Mouse (Mus musculus) urinary bladder, postnatal 36 days (tissue): ENCODE measurements around the gene Hist1h2af.
"Not testable (repeated sequence)": the region's sequence is repeated elsewhere in the genome, so short reads cannot be mapped to it uniquely, and the experiment has no call there.

Experiments
- DNase-seq, 2 experiments: peaks; one replicate each; pipeline ENCODE4 v3.0.0; 2022; ENCODE audit warnings: low spot score in 2 of 2, mixed read lengths in 1 of 2

Gene Hist1h2af

GRCm38 (mm10) chr13:23535137-23536075 is 1.7 kb downstream of the Hist1h2af start, which contains the start of gene Hist1h3g:
Gene Hist1h3g, plus strand, starts transcription at chr13:23535422.
- peak; percentile 77 to 81 for DNase-seq

- DNase-seq = no peak
Observed at GRCm38 (mm10) chr13:23536076-23536822, 2.5 kb downstream of the Hist1h2af start.

GRCm38 (mm10) chr13:23537006-23537710 is 3.5 kb downstream of the Hist1h2af start:
- DNase-seq = no peak

GRCm38 (mm10) chr13:23538249-23538648 is 4.5 kb downstream of the Hist1h2af start:
- no peak for DNase-seq

GRCm38 (mm10) chr13:23539821-23540220 is 6.1 kb downstream of the Hist1h2af start:
- not testable (repeated sequence) for DNase-seq

- DNase-seq = no peak
Observed at GRCm38 (mm10) chr13:23541497-23541896, 7.8 kb downstream of the Hist1h2af start.

GRCm38 (mm10) chr13:23542225-23542980 is 8.7 kb downstream of the Hist1h2af start:
- not testable (repeated sequence) for DNase-seq

- DNase-seq = peak; percentile 45 to 57
Observed at GRCm38 (mm10) chr13:23542999-23543607, 9.4 kb downstream of the Hist1h2af start, which contains the start of gene Hist1h2bh. Gene Hist1h2bh, minus strand, starts transcription at chr13:23543392.

GRCm38 (mm10) chr13:23543965-23544786 is 10.5 kb downstream of the Hist1h2af start, which contains the start of gene Hist1h3f:
Gene Hist1h3f, plus strand, starts transcription at chr13:23544052.
- peak; percentile 61 to 63 for DNase-seq

- DNase-seq = not testable (repeated sequence)
Observed at GRCm38 (mm10) chr13:23544787-23545120, 11.0 kb downstream of the Hist1h2af start.

GRCm38 (mm10) chr13:23546694-23547093 is 13.0 kb downstream of the Hist1h2af start:
- DNase-seq = no peak

GRCm38 (mm10) chr13:23550761-23551145 is 17.0 kb downstream of the Hist1h2af start:
- DNase-seq = no peak

- peak; percentile 84 for DNase-seq
Observed at GRCm38 (mm10) chr13:23551146-23551834, 17.6 kb downstream of the Hist1h2af start, which contains the start of gene Hist1h4f. Gene Hist1h4f, minus strand, starts transcription at chr13:23551648.

GRCm38 (mm10) chr13:23551931-23552914 is 18.5 kb downstream of the Hist1h2af start:
- no peak for DNase-seq

GRCm38 (mm10) chr13:23552962-23553361 is 19.3 kb downstream of the Hist1h2af start, which contains the start of gene Hist1h1d:
Gene Hist1h1d, plus strand, starts transcription at chr13:23553262.
- no peak for DNase-seq

GRCm38 (mm10) chr13:23554393-23554792 is 20.7 kb downstream of the Hist1h2af start:
- DNase-seq = no peak
